Mouse (Mus musculus) lung, adult 2 months (tissue): ENCODE measurements around the gene Tnfrsf1a. TPM values are rescaled to one million over a fixed set of nuclear protein-coding genes. Genes with fewer than 3 reads are reported as not detected.

Source experiments
- DNase-seq: peaks from one replicate; pipeline ENCODE4 v3.0.0; 2022
- H3K4me1 ChIP-seq: fragments of 200-500 bp; 2 replicates; pipeline ENCODE4 v1.6.1; 2011; ENCODE audit warnings: low read length; ENCODE audit not compliant: control insufficient read depth, insufficient read depth
- H3K4me3 ChIP-seq: fragments of 200-500 bp; replicated peaks from 2 replicates; pipeline ENCODE3; 2011; ENCODE audit warnings: low read depth, mild to moderate bottlenecking, control low read depth, low read length; ENCODE audit errors: extremely low read depth
- CTCF ChIP-seq: fragments of 200-500 bp; IDR thresholded peaks from 2 replicates; pipeline ENCODE4 v1.5.1; 2011; ENCODE audit warnings: mild to moderate bottlenecking, low read length, control low read depth; ENCODE audit not compliant: insufficient read depth
- POLR2A ChIP-seq: fragments of 200-500 bp; IDR thresholded peaks from 2 replicates; pipeline ENCODE4 v1.6.1; 2011; ENCODE audit warnings: low read depth, mild to moderate bottlenecking, control low read depth, low read length, borderline replicate concordance; ENCODE audit errors: extremely low read depth
- WGBS: fragments of 180-500 bp; shearing (Covaris S2); methylation state at CpG from one replicate; pipeline ENCODE4 v1.1.7; 2018; 5-methylcytosine and 5-hydroxymethylcytosine counted together
- polyA plus RNA-seq: library from polyadenylated mRNA; depleted of rRNA; stranded (reverse); fragments of >200 nt; gene quantifications from 2 replicates; pipeline ENCODE4 v1.2.3, GENCODE M21; 2012

Tnfrsf1a gene
- polyA plus RNA-seq, 1 experiment: 186 TPM

GRCm38 (mm10) chr6:125338791-125339660, 10.1 kb upstream of the Tnfrsf1a start:
- Histone ChIP-seq H3K4me1 (peaks cover 30% of the 10 kb centered on the region), H3K4me3 (no peak overlapping the region)
- no peak for TF ChIP-seq POLR2A
- no peak for TF ChIP-seq CTCF
- DNase-seq: no peak
- WGBS: 38% methylated on average over 9 of the region's 9 CpGs

GRCm38 (mm10) chr6:125340244-125340643, 8.9 kb upstream of the Tnfrsf1a start:
- H3K4me3 ChIP-seq: no peak overlapping the region
- TF ChIP-seq CTCF (no peak), POLR2A (peak; percentile 48; the same call in 1 of the 2 replicates)
- DNase-seq: no peak
- 46% methylated on average over 5 of the region's 5 CpGs for WGBS
- peaks cover 31% of the 10 kb centered on the region for H3K4me1 ChIP-seq

- H3K4me1 ChIP-seq: peaks cover 34% of the 10 kb centered on the region
- H3K4me3 ChIP-seq: no peak overlapping the region
- DNase-seq: no peak
- TF ChIP-seq POLR2A (no peak), CTCF (no peak)
- WGBS: 53% methylated on average over 3 of the region's 3 CpGs
Observed at GRCm38 (mm10) chr6:125342198-125342597, 7.0 kb upstream of the Tnfrsf1a start.

- no peak for TF ChIP-seq CTCF
- no peak for TF ChIP-seq POLR2A
- peaks cover 38% of the 10 kb centered on the region for H3K4me1 ChIP-seq
- no peak overlapping the region for H3K4me3 ChIP-seq
- 22% methylated on average over 8 of the region's 8 CpGs for WGBS
- no peak for DNase-seq
Observed at GRCm38 (mm10) chr6:125344084-125344483, 5.1 kb upstream of the Tnfrsf1a start.

- peaks cover 35% of the 10 kb centered on the region for H3K4me1 ChIP-seq
- TF ChIP-seq CTCF: no peak
- no peak for TF ChIP-seq POLR2A
- no peak overlapping the region for H3K4me3 ChIP-seq
- WGBS: 58% methylated on average over 4 of the region's 4 CpGs
- DNase-seq: no peak
Observed at GRCm38 (mm10) chr6:125344866-125345265, 4.3 kb upstream of the Tnfrsf1a start.

- WGBS: 62% methylated on average over 1 of the region's 1 CpGs
- TF ChIP-seq POLR2A (no peak), CTCF (no peak)
- DNase-seq: no peak
Observed at GRCm38 (mm10) chr6:125345625-125346024, 3.5 kb upstream of the Tnfrsf1a start.

GRCm38 (mm10) chr6:125346029-125346428, 3.1 kb upstream of the Tnfrsf1a start:
- Histone ChIP-seq H3K4me3 (no peak overlapping the region), H3K4me1 (peaks cover 29% of the 10 kb centered on the region)
- 75% methylated on average over 2 of the region's 2 CpGs for WGBS
- DNase-seq: no peak
- TF ChIP-seq POLR2A (no peak), CTCF (no peak)

More at GRCm38 (mm10) chr6:125345625-125346024, 3.5 kb upstream of the Tnfrsf1a start:
- H3K4me1 ChIP-seq: peaks cover 31% of the 10 kb centered on the region
- no peak overlapping the region for H3K4me3 ChIP-seq

- WGBS: under 1% methylated on average over 27 of the region's 27 CpGs
- DNase-seq: peak; percentile 73
- peaks cover 48% of the 10 kb centered on the region for H3K4me1 ChIP-seq
- TF ChIP-seq POLR2A: peak; percentile 65; the same call in 1 of the 2 replicates
- no peak for TF ChIP-seq CTCF
- peak overlapping the region; percentile 86 for H3K4me3 ChIP-seq
Observed at GRCm38 (mm10) chr6:125349575-125350230, 541 bp downstream of the Tnfrsf1a start.

- peaks cover 51% of the 10 kb centered on the region for H3K4me1 ChIP-seq
- H3K4me3 ChIP-seq: peak overlapping the region; percentile 86
- WGBS: 1% methylated on average over 20 of the region's 20 CpGs
- DNase-seq: peak; percentile 63
- TF ChIP-seq POLR2A: peak; percentile 19; the same call in 1 of the 2 replicates
- no peak for TF ChIP-seq CTCF
Observed at GRCm38 (mm10) chr6:125350231-125350994, 1.3 kb downstream of the Tnfrsf1a start.

- no peak for DNase-seq
- peaks cover 54% of the 10 kb centered on the region for H3K4me1 ChIP-seq
- peak overlapping the region; percentile 86 for H3K4me3 ChIP-seq
- WGBS: 28% methylated on average over 2 of the region's 2 CpGs
- TF ChIP-seq POLR2A: no peak
- TF ChIP-seq CTCF: no peak
Observed at GRCm38 (mm10) chr6:125350995-125351324, 1.8 kb downstream of the Tnfrsf1a start.
